8 mouse cellular contexts compared by ENCODE assay signal in the genomic region with DNA sequence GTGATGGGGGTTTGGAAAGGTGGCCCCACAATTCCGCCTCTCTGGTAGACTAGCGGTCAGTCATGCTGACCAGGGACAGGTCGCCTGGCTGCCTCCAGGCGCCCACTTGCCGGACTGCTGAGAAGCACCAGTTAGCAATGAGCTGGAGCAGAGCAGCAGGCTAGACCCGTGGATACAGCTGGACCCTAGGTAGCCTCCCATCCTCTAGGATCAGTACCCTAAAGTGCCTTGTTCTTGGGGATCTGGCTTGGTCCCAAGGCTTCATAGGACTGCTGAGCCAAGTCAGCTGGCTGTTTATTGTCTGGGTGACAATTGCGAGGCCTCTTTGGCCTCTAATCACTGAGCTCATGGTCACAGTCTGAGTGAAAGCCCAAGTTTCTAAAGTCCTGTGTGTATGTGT. TPM values are rescaled to one million over a fixed set of nuclear protein-coding genes. Genes with fewer than 3 reads are reported as not detected.
DNase-seq lines count a peak whose midpoint lies in the region; ATAC-seq and TF ChIP-seq lines count a peak whose summit lies in the region.

No protein-coding gene starts in this region.

- H3K4me3 ChIP-seq in cerebellum, adult 2 months (replicated peaks; ENCODE audit: insufficient read depth, low read depth, low read length): peak overlapping the region; percentile 72
- H3K4me3 ChIP-seq in heart, embryonic 14.5 days (ENCODE audit: control insufficient read depth in 1 of 2, insufficient read depth in 1 of 2, low read depth in 1 of 2, low read length in 2 of 2): peak overlapping the region; percentile 74 to 81
- peak overlapping the region; percentile 66 for H3K4me3 ChIP-seq in liver, embryonic 11.5 days (ENCODE audit: low read depth, low read length)
- H3K4me3 ChIP-seq in small intestine, adult 2 months (ENCODE audit: low read depth, low read length): peak overlapping the region; percentile 66

- no peak for TF ChIP-seq POLR2A in cerebellum, adult 2 months (IDR thresholded peaks at IDR 0.05; ENCODE audit: borderline replicate concordance, insufficient read depth, low read length)
- no peak for TF ChIP-seq POLR2A in small intestine, adult 2 months (IDR thresholded peaks at IDR 0.05; ENCODE audit: low read depth, low read length)

- no peaks in the 10 kb centered on the region for H3K36me3 ChIP-seq in heart, embryonic 14.5 days (ENCODE audit: control insufficient read depth, insufficient read depth, low read length)
- H3K36me3 ChIP-seq in liver, embryonic 11.5 days (ENCODE audit: control insufficient read depth, insufficient read depth, low read length): no peaks in the 10 kb centered on the region
- no peaks in the 10 kb centered on the region for H3K36me3 ChIP-seq in small intestine, adult 2 months (ENCODE audit: control insufficient read depth, insufficient read depth, low read length)

- no peak for ATAC-seq in cerebellum, adult (ENCODE audit: insufficient number of reproducible peaks, low FRiP score, low TSS enrichment)
- ATAC-seq in heart, embryonic 14.5 days (ENCODE audit: insufficient number of reproducible peaks, insufficient read depth, low FRiP score, low read depth): no peak
- ATAC-seq in liver, embryonic 11.5 days (replicated peaks; ENCODE audit: low FRiP score): no peak

- no peaks in the 10 kb centered on the region for H3K4me1 ChIP-seq in cerebellum, adult 2 months (ENCODE audit: control insufficient read depth, insufficient read depth, low read length)
- peaks cover 3 to 19% of the 10 kb centered on the region in 2 experiments for H3K4me1 ChIP-seq in heart, embryonic 14.5 days (ENCODE audit: control insufficient read depth in 2 of 2, insufficient read depth in 2 of 2, low read length in 2 of 2)
- H3K4me1 ChIP-seq in liver, embryonic 11.5 days (replicated peaks; ENCODE audit: control insufficient read depth, insufficient read depth, low read length): peaks cover 9% of the 10 kb centered on the region; the same call in 1 of the 2 replicates
- H3K4me1 ChIP-seq in small intestine, adult 2 months (ENCODE audit: control insufficient read depth, insufficient read depth, insufficient read length, low read length): peaks cover 2% of the 10 kb centered on the region

- 36% methylated on average over 7 of the region's 7 CpGs for WGBS in cerebellum, adult 2 months
- 11% methylated on average over 7 of the region's 7 CpGs for WGBS in heart, embryonic 14.5 days
- WGBS in liver, embryonic 11.5 days: 31% methylated on average over 7 of the region's 7 CpGs
- 23% methylated on average over 7 of the region's 7 CpGs for WGBS in small intestine, adult 2 months

- peak; percentile 19 for DNase-seq in cerebellum, adult 2 months
- peak; percentile 34 for DNase-seq in adrenal gland, postnatal 10 days
- DNase-seq in liver, embryonic 11.5 days (ENCODE audit: low spot score): no peak
- no peak for DNase-seq in right cerebral cortex, adult 18-20 months
- DNase-seq in layer of hippocampus, postnatal 14 days (ENCODE audit: low spot score in 2 of 2): no peak

- H3K9me3 ChIP-seq in heart, embryonic 14.5 days (ENCODE audit: control insufficient read depth, low read length): no peaks in the 10 kb centered on the region
- no peaks in the 10 kb centered on the region for H3K9me3 ChIP-seq in liver, embryonic 11.5 days (ENCODE audit: control insufficient read depth, low read length)

- H3K27me3 ChIP-seq in cerebellum, adult 2 months (ENCODE audit: control insufficient read depth, insufficient read depth, low read length): no peaks in the 10 kb centered on the region
- no peaks in the 10 kb centered on the region for H3K27me3 ChIP-seq in heart, embryonic 14.5 days (ENCODE audit: control insufficient read depth, insufficient read depth, low read length)
- H3K27me3 ChIP-seq in liver, embryonic 11.5 days (replicated peaks; ENCODE audit: control insufficient read depth, insufficient read depth, low read length): peaks cover 36% of the 10 kb centered on the region
- H3K27me3 ChIP-seq in small intestine, adult 2 months (ENCODE audit: control insufficient read depth, insufficient read depth, low read length): peaks cover 19% of the 10 kb centered on the region

- no peak for TF ChIP-seq CTCF in cerebellum, adult 2 months (IDR thresholded peaks at IDR 0.05; ENCODE audit: borderline replicate concordance, insufficient read depth, low read depth, low read length)
- no peak for TF ChIP-seq CTCF in small intestine, adult 2 months (IDR thresholded peaks at IDR 0.05; ENCODE audit: extremely low read depth, insufficient read length, insufficient replicate concordance, low read depth, low read length)

- H3K9ac ChIP-seq in heart, embryonic 14.5 days (ENCODE audit: low read length): peak overlapping the region; percentile 82
- no peak overlapping the region for H3K9ac ChIP-seq in liver, embryonic 11.5 days (ENCODE audit: low read depth, low read length)

- H3K4me2 ChIP-seq in heart, embryonic 14.5 days (ENCODE audit: low read length): peak overlapping the region; percentile 99
- H3K4me2 ChIP-seq in liver, embryonic 11.5 days: peak overlapping the region; percentile 95

- no peak overlapping the region for H3K27ac ChIP-seq in cerebellum, adult 2 months (ENCODE audit: insufficient read depth, low read length)
- no peak overlapping the region for H3K27ac ChIP-seq in heart, embryonic 14.5 days (replicated peaks in 1 of 2; ENCODE audit: control insufficient read depth in 1 of 2, insufficient read depth in 1 of 2, low read depth in 2 of 2, low read length in 2 of 2)
- H3K27ac ChIP-seq in liver, embryonic 11.5 days (ENCODE audit: low read depth, low read length): no peak overlapping the region
- H3K27ac ChIP-seq in small intestine, adult 2 months (ENCODE audit: insufficient read depth, low read depth, low read length): no peak overlapping the region

RNA-seq across cellular contexts. Expression of a gene that starts 0.8 kb away (rescaled TPM):
- 182 and 239 TPM in 2 replicates for polyA plus RNA-seq in cerebellum, adult 2 months (2012; rRNA removed)
- total RNA-seq in adrenal gland, postnatal 10 days (2021): 10 to 100 TPM; 22.5 to 25.8 TPM
- polyA plus RNA-seq in heart, embryonic 14.5 days (2014; fragmentation: Nextera tagmentation; extraction: Ambion mirVana): 7.5 TPM in 2 replicates
- polyA plus RNA-seq in liver, embryonic 11.5 days (2014; fragmentation: Nextera tagmentation; extraction: Ambion mirVana): 2.2 and 2.3 TPM in 2 replicates
- 1.6 and 2.1 TPM in 2 replicates for polyA plus RNA-seq in small intestine, adult 2 months (2012; rRNA removed)
- total RNA-seq in layer of hippocampus, postnatal 14 days (2021): 100 to 1,000 TPM; 391 to 397 TPM

Comparison
In these comparisons a context has a peak if more than half of its experiments do, and no peak if none do; other contexts are left out.
1. DNase-seq: peak in cerebellum, adult 2 months (2 of 2) and adrenal gland, postnatal 10 days (single experiment); none in liver, embryonic 11.5 days (single experiment), right cerebral cortex, adult 18-20 months (single experiment) and layer of hippocampus, postnatal 14 days (0 of 2).
2. RNA of a gene that starts 0.8 kb away (polyA plus RNA-seq): 182 to 239 TPM in cerebellum, adult 2 months; 7.5 TPM in heart, embryonic 14.5 days, 2.2 to 2.3 TPM in liver, embryonic 11.5 days and 1.6 to 2.1 TPM in small intestine, adult 2 months; every median in the first group is over 10 times any median in the second.
3. Peak in every context shown above with its lines, with median percentiles within 50 percentile points of each other: H3K4me3 ChIP-seq.